ENCODE assay signal across 8 mouse cellular contexts in the genomic region with DNA sequence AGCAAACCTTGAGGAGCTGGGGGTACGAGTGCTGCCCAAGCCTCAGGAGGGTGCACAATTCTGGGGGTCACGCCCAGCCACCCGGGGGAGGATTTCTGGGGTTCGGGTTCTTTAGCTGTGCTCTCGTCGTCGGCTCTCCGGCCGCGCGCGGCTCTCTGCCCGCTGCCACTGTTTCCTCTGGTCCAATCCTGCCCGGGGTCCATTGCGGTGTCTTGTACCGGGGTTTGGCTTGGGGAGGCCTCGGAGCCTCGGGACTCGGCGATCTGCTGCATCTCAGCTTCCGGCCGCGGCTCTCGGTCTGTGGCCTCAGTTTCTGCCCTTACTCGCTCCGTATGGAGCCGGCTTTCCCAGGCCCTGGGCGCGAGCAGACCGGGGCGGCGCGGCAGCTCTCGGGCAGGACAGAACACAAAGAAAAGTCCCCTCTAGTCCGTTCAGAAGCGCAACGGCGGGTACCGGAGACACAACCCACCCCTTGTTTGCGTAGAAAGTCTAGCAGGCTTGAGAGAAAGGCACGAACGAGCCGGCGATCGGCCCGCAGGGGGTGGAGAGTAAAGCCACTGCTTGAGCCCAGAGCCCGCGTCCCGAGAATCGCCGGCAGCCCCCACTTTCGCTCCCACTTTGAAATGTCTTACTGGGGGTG. TPM values are rescaled to one million over a fixed set of nuclear protein-coding genes. Genes with fewer than 3 reads are reported as not detected.
DNase-seq lines count a peak whose midpoint lies in the region; ATAC-seq and TF ChIP-seq lines count a peak whose summit lies in the region.

No protein-coding gene starts in this region.

- intact Hi-C loops in left cerebral cortex, postnatal 36 days (cut with DNase I) = loop anchor here (1.0 to 5.0 kb wide), 2 partner anchors 46 to 113 kb away; partner anchors contain the start of gene Actg1

- H3K27ac ChIP-seq in embryonic facial prominence, embryonic 15.5 days (replicated peaks) = peak overlapping the region; percentile 86
- H3K27ac ChIP-seq in hindbrain, embryonic 15.5 days (replicated peaks) = peak overlapping the region; percentile 95
- H3K27ac ChIP-seq in liver, embryonic 14.5 days = no peak overlapping the region

- H3K4me3 ChIP-seq in embryonic facial prominence, embryonic 15.5 days (replicated peaks) = peak overlapping the region; percentile 73
- H3K4me3 ChIP-seq in hindbrain, embryonic 15.5 days = peak overlapping the region; percentile 82
- H3K4me3 ChIP-seq in liver, embryonic 14.5 days (ENCODE audit: insufficient read depth in 1 of 2, low read depth in 2 of 2, low read length in 2 of 2) = peak overlapping the region; percentile 58 to 63

- no peaks in the 10 kb centered on the region for H3K27me3 ChIP-seq in embryonic facial prominence, embryonic 15.5 days
- H3K27me3 ChIP-seq in hindbrain, embryonic 15.5 days = no peaks in the 10 kb centered on the region
- peaks cover 89% of the 10 kb centered on the region for H3K27me3 ChIP-seq in liver, embryonic 14.5 days (ENCODE audit: control insufficient read depth, insufficient read depth, low read length)

- H3K9me3 ChIP-seq in embryonic facial prominence, embryonic 15.5 days (replicated peaks) = no peaks in the 10 kb centered on the region
- no peaks in the 10 kb centered on the region for H3K9me3 ChIP-seq in hindbrain, embryonic 15.5 days
- H3K9me3 ChIP-seq in liver, embryonic 14.5 days (ENCODE audit: control insufficient read depth, low read length) = no peaks in the 10 kb centered on the region

- ATAC-seq in embryonic facial prominence, embryonic 15.5 days (ENCODE audit: insufficient number of reproducible peaks, low FRiP score, low TSS enrichment, low read depth) = no peak
- no peak for ATAC-seq in hindbrain, embryonic 15.5 days (ENCODE audit: low FRiP score, low read depth)
- no peak for ATAC-seq in liver, embryonic 14.5 days (ENCODE audit: insufficient read depth)

- peaks cover 44% of the 10 kb centered on the region for H3K4me1 ChIP-seq in embryonic facial prominence, embryonic 15.5 days
- H3K4me1 ChIP-seq in hindbrain, embryonic 15.5 days (replicated peaks) = peaks cover 36% of the 10 kb centered on the region
- H3K4me1 ChIP-seq in liver, embryonic 14.5 days (replicated peaks; ENCODE audit: control insufficient read depth in 2 of 2, insufficient read depth in 2 of 2, low read length in 1 of 2) = peaks cover 9 to 17% of the 10 kb centered on the region in 2 experiments

- under 1% methylated on average over 52 of the region's 52 CpGs for WGBS in embryonic facial prominence, embryonic 15.5 days
- under 1% methylated on average over 52 of the region's 52 CpGs for WGBS in hindbrain, embryonic 15.5 days
- under 1% methylated on average over 52 of the region's 52 CpGs for WGBS in liver, embryonic 14.5 days (ENCODE audit: insufficient replicate concordance)

- TF ChIP-seq CTCF in liver, embryonic 14.5 days (IDR thresholded peaks at IDR 0.05; ENCODE audit: low read depth) = no peak

- H3K9ac ChIP-seq in embryonic facial prominence, embryonic 15.5 days = peak overlapping the region; percentile 76
- peak overlapping the region; percentile 98 for H3K9ac ChIP-seq in hindbrain, embryonic 15.5 days
- H3K9ac ChIP-seq in liver, embryonic 14.5 days (replicated peaks) = peak overlapping the region; percentile 67

- peak overlapping the region; percentile 88 for H3K4me2 ChIP-seq in embryonic facial prominence, embryonic 15.5 days (replicated peaks)
- peak overlapping the region; percentile 95 for H3K4me2 ChIP-seq in hindbrain, embryonic 15.5 days
- H3K4me2 ChIP-seq in liver, embryonic 14.5 days (ENCODE audit: low read depth) = peak overlapping the region; percentile 71

- H3K36me3 ChIP-seq in embryonic facial prominence, embryonic 15.5 days = no peaks in the 10 kb centered on the region
- H3K36me3 ChIP-seq in hindbrain, embryonic 15.5 days = no peaks in the 10 kb centered on the region
- no peaks in the 10 kb centered on the region for H3K36me3 ChIP-seq in liver, embryonic 14.5 days (replicated peaks; ENCODE audit: control insufficient read depth, insufficient read depth, low read depth)

- peak; percentile 62 to 66 for DNase-seq in left cerebral cortex, postnatal 36 days (ENCODE audit: low spot score in 2 of 2)
- DNase-seq in left cerebral cortex, adult 11 months (ENCODE audit: low spot score) = no peak
- peak; percentile 63 for DNase-seq in adrenal gland, postnatal 25 days
- no peak for DNase-seq in liver, embryonic 14.5 days (ENCODE audit: low read depth in 3 of 3, low spot score in 3 of 3)
- DNase-seq in retina, postnatal 1 day = peak; percentile 76
- DNase-seq in left cerebral cortex, adult 8-10 months (ENCODE audit: low spot score in 2 of 2) = no peak

- no peak for TF ChIP-seq EP300 in liver, embryonic 14.5 days (IDR thresholded peaks at IDR 0.05; ENCODE audit: low read depth)

RNA-seq across cellular contexts. Expression of gene Bahcc1, which starts 1.5 kb away (rescaled TPM):
- total RNA-seq in left cerebral cortex, postnatal 36 days (2021) = 10 to 100 TPM; 15.3 to 20.9 TPM
- 23.8 and 25.8 TPM in 2 replicates for total RNA-seq in adrenal gland, postnatal 25 days (2021)
- 7.9 and 9.3 TPM in 2 replicates for polyA plus RNA-seq in embryonic facial prominence, embryonic 15.5 days (2015; fragmentation: Nextera tagmentation; extraction: Ambion mirVana)
- 11.5 and 12.5 TPM in 2 replicates for polyA plus RNA-seq in hindbrain, embryonic 15.5 days (2015; fragmentation: Nextera tagmentation; extraction: Ambion mirVana)
- polyA plus RNA-seq in liver, embryonic 14.5 days (2012; rRNA removed) = 1.5 and 1.6 TPM in 2 replicates
- polyA plus RNA-seq in liver, embryonic 14.5 days (2014; fragmentation: Nextera tagmentation; extraction: Ambion mirVana) = 0.75 and 1.2 TPM in 2 replicates
- 10 to 100 TPM; 20.8 to 23.0 (median 21.6) TPM for total RNA-seq in left cerebral cortex, adult 8-10 months (2022)

Comparison
In these comparisons a context has a peak if more than half of its experiments do, and no peak if none do; other contexts are left out.
1. DNase-seq: peak in left cerebral cortex, postnatal 36 days (2 of 2), adrenal gland, postnatal 25 days (single experiment) and retina, postnatal 1 day (single experiment); none in left cerebral cortex, adult 11 months (single experiment), liver, embryonic 14.5 days (0 of 3) and left cerebral cortex, adult 8-10 months (0 of 2).
2. Peak in every context shown above with its lines, with median percentiles within 50 percentile points of each other: H3K4me2 ChIP-seq, H3K4me3 ChIP-seq and H3K9ac ChIP-seq.